Mouse (Mus musculus) lung, postnatal 14 days (tissue): Measurements from ENCODE around the gene Med12.
"Not testable (repeated sequence)": the region's sequence is repeated elsewhere in the genome, so short reads cannot be mapped to it uniquely, and the experiment has no call there.

Source experiments
- DNase-seq: peaks from one replicate; pipeline ENCODE4 v3.0.0; 2021

Gene Med12

GRCm38 (mm10) chrX:101300427-101301030, 26.7 kb downstream of the Med12 start:
- DNase-seq, result no peak

- no peak for DNase-seq
Measured at GRCm38 (mm10) chrX:101301654-101302053, 27.8 kb downstream of the Med12 start.

GRCm38 (mm10) chrX:101304646-101305045, 30.8 kb downstream of the Med12 start:
- DNase-seq, result no peak

GRCm38 (mm10) chrX:101309299-101309698, 35.5 kb downstream of the Med12 start:
- no peak for DNase-seq

GRCm38 (mm10) chrX:101313625-101314359, 40.0 kb downstream of the Med12 start:
- DNase-seq, result no peak

- no peak for DNase-seq
Measured at GRCm38 (mm10) chrX:101319775-101320174, 45.9 kb downstream of the Med12 start.

- no peak for DNase-seq
Measured at GRCm38 (mm10) chrX:101325989-101326899, 52.4 kb downstream of the Med12 start.

- DNase-seq, result peak; percentile 68
Measured at GRCm38 (mm10) chrX:101329372-101330028, 55.7 kb downstream of the Med12 start.

GRCm38 (mm10) chrX:101332031-101332374, 58.2 kb downstream of the Med12 start:
- no peak for DNase-seq

- peak; percentile 76 for DNase-seq
Measured at GRCm38 (mm10) chrX:101332375-101333211, 58.8 kb downstream of the Med12 start.

- DNase-seq, result peak; percentile 16
Measured at GRCm38 (mm10) chrX:101334606-101335005, 60.8 kb downstream of the Med12 start.

GRCm38 (mm10) chrX:101338666-101339065, 64.8 kb downstream of the Med12 start:
- no peak for DNase-seq

- not testable (repeated sequence) for DNase-seq
Measured at GRCm38 (mm10) chrX:101342837-101343236, 69.0 kb downstream of the Med12 start.

GRCm38 (mm10) chrX:101345456-101345855, 71.6 kb downstream of the Med12 start:
- no peak for DNase-seq

GRCm38 (mm10) chrX:101346475-101346874, 72.6 kb downstream of the Med12 start:
- DNase-seq, result no peak
